Mouse (Mus musculus): Measurements from ENCODE around the gene Gcnt4. TPM values are rescaled to one million over a fixed set of nuclear protein-coding genes. Genes with fewer than 3 reads are reported as not detected.

Gene Gcnt4
- polyA plus RNA-seq, 1 experiment from 2014 or later = not detected

DNA sequence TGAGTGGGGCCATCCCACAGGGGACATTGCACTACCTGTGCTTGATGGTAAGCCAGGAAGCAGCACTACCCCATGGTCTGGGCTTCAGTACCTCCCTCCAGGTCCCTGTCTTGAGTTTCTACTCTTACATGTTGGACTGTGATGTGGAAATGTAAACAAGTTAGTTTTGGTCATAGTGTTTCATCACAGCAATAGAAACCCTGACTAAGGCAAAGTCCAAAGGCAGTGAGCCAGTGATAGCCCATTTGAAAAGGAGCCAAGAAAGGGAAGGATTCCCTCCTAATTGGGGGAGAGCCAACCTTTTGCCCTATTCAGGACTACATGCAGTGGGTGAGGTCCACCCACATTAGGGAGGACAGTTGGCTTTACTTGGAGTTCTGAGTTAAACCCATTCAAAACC, 56.1 kb downstream of the Gcnt4 start:
- no peaks in the 10 kb centered on the region for H3K36me3 ChIP-seq (ENCODE audit: control insufficient read depth, insufficient read depth, low read length)
- no peaks in the 10 kb centered on the region for H3K9me3 ChIP-seq (ENCODE audit: control insufficient read depth, low read length)
- no peak for ATAC-seq (ENCODE audit: low read depth)
- no peak overlapping the region for H3K4me2 ChIP-seq (ENCODE audit: low read depth, low read length)
- H3K9ac ChIP-seq (replicated peaks; ENCODE audit: low read depth, low read length) = no peak overlapping the region
- H3K4me3 ChIP-seq (ENCODE audit: low read depth, low read length) = no peak overlapping the region
- no peaks in the 10 kb centered on the region for H3K27me3 ChIP-seq (ENCODE audit: control insufficient read depth, insufficient read depth, low read length)
- H3K27ac ChIP-seq (ENCODE audit: low read depth, low read length) = no peak overlapping the region
- H3K4me1 ChIP-seq (ENCODE audit: control insufficient read depth, insufficient read depth, low read length) = peaks cover 6% of the 10 kb centered on the region; the same call in 1 of the 2 replicates

DNA sequence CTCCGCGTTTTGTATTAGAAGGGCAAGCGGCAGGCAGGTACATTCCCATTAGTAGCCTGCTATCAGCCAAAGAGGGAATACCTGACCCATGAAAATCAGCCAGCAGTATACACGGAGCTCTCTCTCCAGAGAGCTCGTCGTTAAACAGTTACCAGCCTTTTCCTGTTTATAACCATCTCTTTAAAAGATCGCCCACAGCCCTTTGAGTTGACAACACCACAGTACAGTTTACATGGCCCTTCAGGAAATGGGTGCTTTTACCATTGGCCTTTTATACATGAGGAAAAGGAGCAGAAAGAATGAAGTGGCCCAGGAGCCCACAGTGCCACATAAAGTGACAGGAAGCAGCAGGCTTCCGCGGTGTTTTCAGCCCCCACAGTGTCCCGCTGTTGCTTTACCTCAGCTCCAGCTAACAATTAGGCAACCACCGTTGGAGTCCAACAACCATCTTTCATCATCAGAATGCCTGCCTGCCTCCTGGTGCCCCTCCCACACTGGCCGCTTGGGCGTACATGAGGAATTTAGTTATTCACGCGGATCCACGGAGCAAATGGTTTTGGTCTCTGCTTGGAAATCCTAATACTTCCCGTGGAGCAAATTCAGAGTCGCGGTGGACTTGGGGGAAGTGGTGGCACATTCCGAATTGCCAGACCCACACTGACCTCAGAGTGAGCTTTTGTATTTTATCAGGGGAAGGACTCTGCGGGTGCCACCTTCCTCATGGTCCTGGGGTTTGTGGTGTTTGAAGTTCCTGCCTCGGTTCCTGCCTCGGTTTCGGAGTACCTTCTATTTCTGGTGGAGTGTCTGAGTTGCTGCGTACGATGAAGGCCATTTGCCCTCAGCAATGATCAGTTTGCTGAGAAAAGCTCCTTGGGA, 59.0 kb downstream of the Gcnt4 start:
- no peaks in the 10 kb centered on the region for H3K9me3 ChIP-seq (ENCODE audit: control insufficient read depth, low read length)
- H3K4me3 ChIP-seq (ENCODE audit: low read depth, low read length) = no peak overlapping the region
- no peak for ATAC-seq (ENCODE audit: low read depth)
- H3K27ac ChIP-seq (ENCODE audit: low read depth, low read length) = no peak overlapping the region
- H3K4me1 ChIP-seq (ENCODE audit: control insufficient read depth, insufficient read depth, low read length) = peaks cover 10% of the 10 kb centered on the region; the same call in 1 of the 2 replicates
- no peak overlapping the region for H3K9ac ChIP-seq (replicated peaks; ENCODE audit: low read depth, low read length)
- no peaks in the 10 kb centered on the region for H3K36me3 ChIP-seq (ENCODE audit: control insufficient read depth, insufficient read depth, low read length)
- WGBS = 52% methylated on average over 26 of the region's 26 CpGs
- H3K27me3 ChIP-seq (ENCODE audit: control insufficient read depth, insufficient read depth, low read length) = no peaks in the 10 kb centered on the region
- no peak overlapping the region for H3K4me2 ChIP-seq (ENCODE audit: low read depth, low read length)

DNA sequence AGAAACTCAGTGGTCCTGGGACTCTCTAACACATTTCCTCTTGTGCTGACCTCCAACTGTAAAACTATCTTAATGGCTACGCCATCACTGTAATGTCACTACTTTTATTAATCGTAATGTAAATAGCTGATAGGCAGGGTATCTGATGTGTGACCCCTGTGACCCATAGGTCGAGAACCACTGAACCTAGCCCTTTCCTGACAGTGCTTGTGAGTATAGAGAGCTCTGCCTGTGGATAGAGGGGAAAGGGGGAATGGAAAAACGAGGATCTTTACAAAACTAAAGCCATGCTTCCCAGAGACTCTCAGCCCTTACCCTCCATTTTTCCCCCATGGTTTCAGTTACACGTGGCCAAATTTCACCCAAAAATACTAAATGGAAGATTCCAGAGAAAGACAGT, 60.2 kb downstream of the Gcnt4 start:
- no peak for ATAC-seq (ENCODE audit: low read depth)
- Histone ChIP-seq H3K4me1 (ENCODE audit: control insufficient read depth, insufficient read depth, low read length) (peaks cover 10% of the 10 kb centered on the region; the same call in 1 of the 2 replicates), H3K27me3 (ENCODE audit: control insufficient read depth, insufficient read depth, low read length) (no peaks in the 10 kb centered on the region), H3K27ac (ENCODE audit: low read depth, low read length) (no peak overlapping the region), H3K4me3 (ENCODE audit: low read depth, low read length) (no peak overlapping the region), H3K9me3 (ENCODE audit: control insufficient read depth, low read length) (no peaks in the 10 kb centered on the region), H3K9ac (replicated peaks; ENCODE audit: low read depth, low read length) (no peak overlapping the region), H3K4me2 (ENCODE audit: low read depth, low read length) (no peak overlapping the region), H3K36me3 (ENCODE audit: control insufficient read depth, insufficient read depth, low read length) (no peaks in the 10 kb centered on the region)
- 83% methylated on average over 5 of the region's 5 CpGs for WGBS

DNA sequence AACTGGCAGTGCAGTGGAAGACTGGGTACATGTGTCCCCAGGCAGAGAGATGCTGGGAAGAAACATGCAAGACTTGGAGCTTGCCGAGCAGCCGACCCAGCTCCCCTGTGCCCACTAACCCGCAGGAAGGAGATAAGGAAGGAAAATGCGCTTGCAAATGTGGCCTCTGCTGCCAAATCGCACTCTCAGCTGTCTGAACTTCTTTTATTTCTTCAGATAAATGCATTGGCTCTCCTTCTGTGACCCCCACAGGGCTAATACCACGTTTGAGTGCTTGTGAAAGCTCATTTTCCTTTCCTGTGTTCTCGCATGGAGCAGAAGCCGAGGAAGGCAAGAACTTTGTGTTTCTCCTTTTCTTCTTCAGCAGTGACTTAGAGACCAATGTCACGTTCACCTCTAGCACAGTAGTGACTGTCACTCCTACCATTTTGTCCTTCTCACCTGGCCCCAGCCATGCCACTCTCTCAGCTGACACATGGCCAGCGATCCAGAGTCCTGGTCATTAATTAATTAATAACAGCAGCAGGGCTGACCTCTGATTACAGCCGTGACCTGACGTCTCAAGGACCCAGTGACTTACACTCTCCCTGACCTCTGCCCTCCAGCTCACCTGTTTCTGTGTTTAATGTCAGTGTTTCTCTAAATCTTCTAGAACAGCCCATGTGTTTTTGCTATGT, 61.2 kb downstream of the Gcnt4 start:
- ATAC-seq (ENCODE audit: low read depth) = no peak; the same call in 1 of the 2 replicates
- peaks cover 10% of the 10 kb centered on the region; the same call in 1 of the 2 replicates for H3K4me1 ChIP-seq (ENCODE audit: control insufficient read depth, insufficient read depth, low read length)
- no peaks in the 10 kb centered on the region for H3K27me3 ChIP-seq (ENCODE audit: control insufficient read depth, insufficient read depth, low read length)
- H3K4me3 ChIP-seq (ENCODE audit: low read depth, low read length) = no peak overlapping the region
- 50% methylated on average over 12 of the region's 12 CpGs for WGBS
- H3K27ac ChIP-seq (ENCODE audit: low read depth, low read length) = no peak overlapping the region
- H3K36me3 ChIP-seq (ENCODE audit: control insufficient read depth, insufficient read depth, low read length) = no peaks in the 10 kb centered on the region
- no peaks in the 10 kb centered on the region for H3K9me3 ChIP-seq (ENCODE audit: control insufficient read depth, low read length)
- no peak overlapping the region for H3K9ac ChIP-seq (replicated peaks; ENCODE audit: low read depth, low read length)
- no peak overlapping the region for H3K4me2 ChIP-seq (ENCODE audit: low read depth, low read length)

DNA sequence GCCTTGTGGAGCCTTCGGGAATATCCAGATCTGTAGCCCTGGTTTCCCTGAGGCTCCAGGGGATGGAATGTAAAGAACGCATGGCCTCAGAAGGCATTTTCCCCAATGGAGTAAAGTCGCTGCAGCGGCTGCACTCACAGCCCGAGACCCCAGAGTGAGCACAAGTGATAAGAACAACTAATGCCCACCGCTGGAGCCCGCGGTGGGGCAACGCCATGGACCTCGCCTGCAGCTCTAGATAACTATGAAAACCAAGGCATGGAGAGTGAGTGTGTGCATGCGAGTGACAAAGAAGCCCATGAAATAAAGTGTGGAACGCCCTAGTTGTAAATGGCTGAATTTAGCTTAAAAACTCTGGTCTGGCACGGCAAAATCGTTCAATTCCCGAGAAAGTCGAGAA, 64.6 kb downstream of the Gcnt4 start:
- H3K4me1 ChIP-seq (ENCODE audit: control insufficient read depth, insufficient read depth, low read length) = 0 out of 2 replicates have a peak, but pooled peaks cover 7% of the 10 kb centered on the region
- H3K4me2 ChIP-seq (ENCODE audit: low read depth, low read length) = no peak overlapping the region
- no peak overlapping the region for H3K27ac ChIP-seq (ENCODE audit: low read depth, low read length)
- no peaks in the 10 kb centered on the region for H3K9me3 ChIP-seq (ENCODE audit: control insufficient read depth, low read length)
- WGBS = 94% methylated on average over 16 of the region's 16 CpGs
- no peaks in the 10 kb centered on the region for H3K27me3 ChIP-seq (ENCODE audit: control insufficient read depth, insufficient read depth, low read length)
- no peak for ATAC-seq (ENCODE audit: low read depth)
- no peak overlapping the region for H3K4me3 ChIP-seq (ENCODE audit: low read depth, low read length)
- no peaks in the 10 kb centered on the region for H3K36me3 ChIP-seq (ENCODE audit: control insufficient read depth, insufficient read depth, low read length)
- no peak overlapping the region for H3K9ac ChIP-seq (replicated peaks; ENCODE audit: low read depth, low read length)

DNA sequence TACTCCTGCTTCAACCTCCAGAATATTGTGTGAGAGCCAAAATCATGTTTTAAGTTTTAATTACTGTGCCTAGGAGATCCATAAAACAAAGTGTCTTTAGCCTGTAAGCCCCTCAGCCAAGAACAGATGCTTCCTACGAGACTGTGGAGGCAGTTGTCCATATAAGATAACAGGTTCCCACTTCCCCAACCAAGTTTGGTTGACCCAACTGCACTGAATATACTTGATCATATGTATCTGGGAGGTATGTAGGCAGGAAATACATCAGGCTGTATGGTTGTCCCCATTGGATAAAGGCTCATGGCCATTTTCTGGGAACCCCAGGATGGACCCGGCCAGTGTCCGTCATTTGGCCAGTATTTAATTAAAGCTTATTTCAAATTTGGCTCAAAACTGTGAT, 65.6 kb downstream of the Gcnt4 start:
- Histone ChIP-seq H3K9ac (replicated peaks; ENCODE audit: low read depth, low read length) (no peak overlapping the region), H3K36me3 (ENCODE audit: control insufficient read depth, insufficient read depth, low read length) (no peaks in the 10 kb centered on the region), H3K27ac (ENCODE audit: low read depth, low read length) (no peak overlapping the region), H3K9me3 (ENCODE audit: control insufficient read depth, low read length) (no peaks in the 10 kb centered on the region), H3K4me1 (ENCODE audit: control insufficient read depth, insufficient read depth, low read length) (0 out of 2 replicates have a peak, but pooled peaks cover 7% of the 10 kb centered on the region), H3K27me3 (ENCODE audit: control insufficient read depth, insufficient read depth, low read length) (no peaks in the 10 kb centered on the region), H3K4me3 (ENCODE audit: low read depth, low read length) (no peak overlapping the region), H3K4me2 (ENCODE audit: low read depth, low read length) (no peak overlapping the region)
- 94% methylated on average over 3 of the region's 3 CpGs for WGBS
- no peak for ATAC-seq (ENCODE audit: low read depth)

DNA sequence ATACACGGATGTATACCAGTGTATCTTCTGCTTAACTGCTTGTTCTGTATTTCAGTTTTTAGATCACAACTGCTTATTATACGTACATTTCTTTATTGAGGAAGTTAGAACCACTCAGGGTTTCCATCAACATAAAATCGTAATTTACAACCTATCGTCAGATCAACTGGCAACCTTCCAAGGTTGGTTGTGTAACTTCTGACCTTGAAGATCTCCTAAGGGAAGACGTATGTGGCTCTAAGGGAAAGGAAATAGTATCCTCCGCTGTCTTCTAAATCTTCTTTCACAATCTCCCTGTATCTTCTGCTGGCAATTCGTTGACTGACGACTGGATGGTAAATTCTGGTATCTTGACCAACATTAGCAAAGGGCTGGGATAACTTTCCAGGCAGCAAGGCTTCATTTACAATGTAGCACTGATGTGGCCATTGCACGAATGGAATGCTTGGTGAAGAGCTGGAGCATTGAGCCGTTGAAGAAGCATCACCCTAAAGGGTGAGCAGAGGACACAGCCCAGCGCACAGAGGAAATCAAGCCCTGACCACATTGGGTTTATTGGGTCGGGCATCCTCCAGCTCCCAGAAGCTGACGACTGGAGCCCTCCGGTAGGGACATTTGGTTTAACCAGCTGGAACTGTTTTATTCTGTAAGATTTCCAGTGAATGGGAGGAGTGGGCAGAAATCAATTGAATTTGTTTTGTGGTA, 66.2 kb downstream of the Gcnt4 start:
- H3K4me2 ChIP-seq (ENCODE audit: low read depth, low read length) = no peak overlapping the region
- 80% methylated on average over 14 of the region's 14 CpGs for WGBS
- ATAC-seq (ENCODE audit: low read depth) = no peak
- no peak overlapping the region for H3K9ac ChIP-seq (replicated peaks; ENCODE audit: low read depth, low read length)
- no peaks in the 10 kb centered on the region for H3K9me3 ChIP-seq (ENCODE audit: control insufficient read depth, low read length)
- no peak overlapping the region for H3K27ac ChIP-seq (ENCODE audit: low read depth, low read length)
- 0 out of 2 replicates have a peak, but pooled peaks cover 4% of the 10 kb centered on the region for H3K4me1 ChIP-seq (ENCODE audit: control insufficient read depth, insufficient read depth, low read length)
- no peaks in the 10 kb centered on the region for H3K27me3 ChIP-seq (ENCODE audit: control insufficient read depth, insufficient read depth, low read length)
- no peak overlapping the region for H3K4me3 ChIP-seq (ENCODE audit: low read depth, low read length)
- H3K36me3 ChIP-seq (ENCODE audit: control insufficient read depth, insufficient read depth, low read length) = no peaks in the 10 kb centered on the region

DNA sequence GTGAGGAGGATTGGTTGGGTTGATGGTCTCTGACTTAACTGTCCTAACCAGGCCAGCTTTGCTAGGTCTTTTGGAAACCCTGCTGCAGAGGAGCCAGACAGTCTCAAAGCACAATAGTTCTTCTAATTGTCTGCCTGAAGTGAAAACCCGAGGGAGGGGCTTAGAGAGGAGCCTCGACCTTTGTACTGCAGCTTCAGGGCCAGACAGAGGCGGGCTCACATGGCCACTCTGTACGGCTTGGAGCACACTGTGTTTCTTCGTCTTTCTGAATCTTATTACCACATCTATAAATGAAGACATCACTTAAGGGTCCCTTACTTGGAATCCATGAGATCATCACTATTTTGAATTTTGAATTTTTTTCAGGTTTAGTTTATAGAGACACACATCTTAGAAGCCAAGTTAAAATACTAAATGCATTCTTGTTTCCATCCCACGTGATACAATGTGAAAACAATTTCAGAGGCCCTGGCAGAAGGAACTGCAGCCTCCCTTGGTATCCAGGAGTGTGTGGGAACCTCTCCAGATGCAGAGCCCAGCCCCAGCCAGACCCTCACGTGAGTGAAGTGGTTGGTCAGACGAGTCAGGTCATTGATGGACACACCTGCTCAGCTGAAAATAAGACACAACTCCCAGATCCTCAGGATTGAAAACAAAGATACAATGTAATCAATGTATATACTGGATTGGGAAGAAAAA, 69.0 kb downstream of the Gcnt4 start:
- 36% methylated on average over 8 of the region's 8 CpGs for WGBS
- no peaks in the 10 kb centered on the region for H3K9me3 ChIP-seq (ENCODE audit: control insufficient read depth, low read length)
- H3K4me2 ChIP-seq (ENCODE audit: low read depth, low read length) = no peak overlapping the region
- no peaks in the 10 kb centered on the region for H3K4me1 ChIP-seq (ENCODE audit: control insufficient read depth, insufficient read depth, low read length)
- H3K27ac ChIP-seq (ENCODE audit: low read depth, low read length) = no peak overlapping the region
- no peak for ATAC-seq (ENCODE audit: low read depth)
- no peaks in the 10 kb centered on the region for H3K27me3 ChIP-seq (ENCODE audit: control insufficient read depth, insufficient read depth, low read length)
- no peak overlapping the region for H3K9ac ChIP-seq (replicated peaks; ENCODE audit: low read depth, low read length)
- H3K36me3 ChIP-seq (ENCODE audit: control insufficient read depth, insufficient read depth, low read length) = no peaks in the 10 kb centered on the region
- H3K4me3 ChIP-seq (ENCODE audit: low read depth, low read length) = no peak overlapping the region

Measured in neural tube, embryonic 14.5 days (tissue).